Mouse (Mus musculus): ENCODE measurements around the gene Krt86. TPM values are rescaled to one million over a fixed set of nuclear protein-coding genes. Genes with fewer than 3 reads are reported as not detected.
A peak's percentile ranks its signal among the peaks of the same experiment; 100 is the strongest.
"Not testable (repeated sequence)": the region's sequence is repeated elsewhere in the genome, so short reads cannot be mapped to it uniquely, and the experiment has no call there.

Krt86 gene
- polyA plus RNA-seq, 1 experiment from 2014 or later = 0.22 TPM

- ATAC-seq (ENCODE audit: low read depth) (no peak), DNase-seq (ENCODE audit: low spot score) (no peak)
- Histone ChIP-seq H3K27ac (replicated peaks; ENCODE audit: low read depth, low read length) (no peak overlapping the region), H3K9ac (ENCODE audit: low read depth, low read length) (no peak overlapping the region), H3K4me1 (ENCODE audit: control insufficient read depth, insufficient read depth, low read length) (no peaks in the 10 kb centered on the region), H3K4me3 (ENCODE audit: low read depth, low read length) (no peak overlapping the region), H3K4me2 (ENCODE audit: low read depth, low read length) (no peak overlapping the region), H3K27me3 (replicated peaks; ENCODE audit: control insufficient read depth, insufficient read depth, low read length) (no peaks in the 10 kb centered on the region), H3K9me3 (ENCODE audit: control insufficient read depth, low read length) (no peaks in the 10 kb centered on the region), H3K36me3 (ENCODE audit: control insufficient read depth, insufficient read depth, low read length) (no peaks in the 10 kb centered on the region)
- 64% methylated on average over 8 of the region's 8 CpGs for WGBS
These were observed 22.0 kb downstream of the Krt86 start for GRCm38 (mm10) chr15:101495266-101495665.

GRCm38 (mm10) chr15:101497181-101497580, 23.9 kb downstream of the Krt86 start:
- WGBS = 69% methylated on average over 2 of the region's 2 CpGs
- H3K9me3 ChIP-seq (ENCODE audit: control insufficient read depth, low read length) = no peaks in the 10 kb centered on the region
- H3K27ac ChIP-seq (replicated peaks; ENCODE audit: low read depth, low read length) = no peak overlapping the region
- H3K4me1 ChIP-seq (ENCODE audit: control insufficient read depth, insufficient read depth, low read length) = no peaks in the 10 kb centered on the region
- ATAC-seq (ENCODE audit: low read depth) (no peak), DNase-seq (ENCODE audit: low spot score) (peak; percentile 22)
- no peak overlapping the region for H3K9ac ChIP-seq (ENCODE audit: low read depth, low read length)
- H3K27me3 ChIP-seq (replicated peaks; ENCODE audit: control insufficient read depth, insufficient read depth, low read length) = no peaks in the 10 kb centered on the region
- no peaks in the 10 kb centered on the region for H3K36me3 ChIP-seq (ENCODE audit: control insufficient read depth, insufficient read depth, low read length)
- H3K4me3 ChIP-seq (ENCODE audit: low read depth, low read length) = no peak overlapping the region
- H3K4me2 ChIP-seq (ENCODE audit: low read depth, low read length) = no peak overlapping the region

- ATAC-seq (ENCODE audit: low read depth) (no peak), DNase-seq (ENCODE audit: low spot score) (no peak)
- Histone ChIP-seq H3K4me1 (ENCODE audit: control insufficient read depth, insufficient read depth, low read length) (no peaks in the 10 kb centered on the region), H3K27me3 (replicated peaks; ENCODE audit: control insufficient read depth, insufficient read depth, low read length) (no peaks in the 10 kb centered on the region), H3K9ac (ENCODE audit: low read depth, low read length) (no peak overlapping the region), H3K4me2 (ENCODE audit: low read depth, low read length) (no peak overlapping the region), H3K4me3 (ENCODE audit: low read depth, low read length) (no peak overlapping the region), H3K36me3 (ENCODE audit: control insufficient read depth, insufficient read depth, low read length) (no peaks in the 10 kb centered on the region), H3K9me3 (ENCODE audit: control insufficient read depth, low read length) (no peaks in the 10 kb centered on the region), H3K27ac (replicated peaks; ENCODE audit: low read depth, low read length) (no peak overlapping the region)
- WGBS = 42% methylated on average over 14 of the region's 14 CpGs
These were observed 33.8 kb downstream of the Krt86 start for GRCm38 (mm10) chr15:101506896-101507758.

- H3K4me1 ChIP-seq (ENCODE audit: control insufficient read depth, insufficient read depth, low read length) = no peaks in the 10 kb centered on the region
- no peaks in the 10 kb centered on the region for H3K36me3 ChIP-seq (ENCODE audit: control insufficient read depth, insufficient read depth, low read length)
- no peaks in the 10 kb centered on the region for H3K9me3 ChIP-seq (ENCODE audit: control insufficient read depth, low read length)
- no peak overlapping the region for H3K27ac ChIP-seq (replicated peaks; ENCODE audit: low read depth, low read length)
- H3K9ac ChIP-seq (ENCODE audit: low read depth, low read length) = no peak overlapping the region
- ATAC-seq (ENCODE audit: low read depth) (no peak), DNase-seq (ENCODE audit: low spot score) (peak; percentile 42)
- no peak overlapping the region for H3K4me3 ChIP-seq (ENCODE audit: low read depth, low read length)
- WGBS = 63% methylated on average over 9 of the region's 9 CpGs
- H3K27me3 ChIP-seq (replicated peaks; ENCODE audit: control insufficient read depth, insufficient read depth, low read length) = no peaks in the 10 kb centered on the region
- H3K4me2 ChIP-seq (ENCODE audit: low read depth, low read length) = no peak overlapping the region
These were observed 35.0 kb downstream of the Krt86 start for GRCm38 (mm10) chr15:101508247-101508646.

GRCm38 (mm10) chr15:101517161-101517560, 43.9 kb downstream of the Krt86 start, which contains the start of gene Gm49425:
Gene Gm49425 (minus strand): TSS chr15:101517261.
- not testable (repeated sequence) for H3K4me3 ChIP-seq (ENCODE audit: low read depth, low read length); ATAC-seq (ENCODE audit: low read depth); H3K4me2 ChIP-seq (ENCODE audit: low read depth, low read length); H3K36me3 ChIP-seq (ENCODE audit: control insufficient read depth, insufficient read depth, low read length); H3K9me3 ChIP-seq (ENCODE audit: control insufficient read depth, low read length); H3K4me1 ChIP-seq (ENCODE audit: control insufficient read depth, insufficient read depth, low read length); H3K27me3 ChIP-seq (replicated peaks; ENCODE audit: control insufficient read depth, insufficient read depth, low read length); DNase-seq (ENCODE audit: low spot score); H3K27ac ChIP-seq (replicated peaks; ENCODE audit: low read depth, low read length); H3K9ac ChIP-seq (ENCODE audit: low read depth, low read length)
- WGBS = 73% methylated on average over 2 of the region's 2 CpGs

GRCm38 (mm10) chr15:101519792-101520191, 46.5 kb downstream of the Krt86 start:
- ATAC-seq (ENCODE audit: low read depth) (0 out of 2 replicates have a peak, but pooled peaks have one; percentile 57), DNase-seq (ENCODE audit: low spot score) (peak; percentile 90)
- no peaks in the 10 kb centered on the region for H3K4me1 ChIP-seq (ENCODE audit: control insufficient read depth, insufficient read depth, low read length)
- 10% methylated on average over 2 of the region's 2 CpGs for WGBS
- H3K9ac ChIP-seq (ENCODE audit: low read depth, low read length) = no peak overlapping the region
- H3K4me3 ChIP-seq (ENCODE audit: low read depth, low read length) = no peak overlapping the region
- no peaks in the 10 kb centered on the region for H3K9me3 ChIP-seq (ENCODE audit: control insufficient read depth, low read length)
- H3K27ac ChIP-seq (replicated peaks; ENCODE audit: low read depth, low read length) = no peak overlapping the region
- H3K36me3 ChIP-seq (ENCODE audit: control insufficient read depth, insufficient read depth, low read length) = no peaks in the 10 kb centered on the region
- no peak overlapping the region for H3K4me2 ChIP-seq (ENCODE audit: low read depth, low read length)
- no peaks in the 10 kb centered on the region for H3K27me3 ChIP-seq (replicated peaks; ENCODE audit: control insufficient read depth, insufficient read depth, low read length)

- no peaks in the 10 kb centered on the region for H3K9me3 ChIP-seq (ENCODE audit: control insufficient read depth, low read length)
- no peak overlapping the region for H3K9ac ChIP-seq (ENCODE audit: low read depth, low read length)
- H3K4me3 ChIP-seq (ENCODE audit: low read depth, low read length) = no peak overlapping the region
- H3K4me1 ChIP-seq (ENCODE audit: control insufficient read depth, insufficient read depth, low read length) = no peaks in the 10 kb centered on the region
- no peaks in the 10 kb centered on the region for H3K27me3 ChIP-seq (replicated peaks; ENCODE audit: control insufficient read depth, insufficient read depth, low read length)
- no peak for ATAC-seq (ENCODE audit: low read depth)
- 66% methylated on average over 4 of the region's 4 CpGs for WGBS
- no peaks in the 10 kb centered on the region for H3K36me3 ChIP-seq (ENCODE audit: control insufficient read depth, insufficient read depth, low read length)
- DNase-seq (ENCODE audit: low spot score) = no peak
- H3K27ac ChIP-seq (replicated peaks; ENCODE audit: low read depth, low read length) = peak overlapping the region; percentile 39; the same call in 1 of the 2 replicates
- no peak overlapping the region for H3K4me2 ChIP-seq (ENCODE audit: low read depth, low read length)
These were observed 49.4 kb downstream of the Krt86 start for GRCm38 (mm10) chr15:101522556-101523232.
